ENCODE assay signal across 22 mouse cellular contexts in the genomic region with DNA sequence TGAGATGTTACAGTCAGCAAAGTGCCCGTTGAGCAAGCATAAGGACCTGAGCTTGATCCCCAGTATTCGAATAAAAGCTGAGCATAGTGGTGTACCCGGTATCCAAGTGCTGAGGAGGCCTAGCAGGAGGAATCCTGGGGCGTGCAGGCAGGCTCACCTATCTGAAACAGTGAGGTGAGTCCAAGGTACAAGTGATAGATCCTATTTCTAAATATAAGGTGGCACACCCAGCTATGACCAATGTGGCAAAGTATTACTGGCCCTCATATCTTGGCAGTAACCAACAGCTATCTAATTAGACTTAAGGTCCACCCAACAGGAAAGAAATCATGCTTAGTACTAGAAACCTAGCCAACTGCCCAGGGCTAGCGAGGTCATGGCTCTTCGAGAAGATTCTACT. TPM values are rescaled to one million over a fixed set of nuclear protein-coding genes. Genes with fewer than 3 reads are reported as not detected.
"Had no signal": no experiment of that assay in that cellular context is flagged by ENCODE, and none has a peak within 500 bp of the region (broad histone marks: within the 10 kb centered on the region; RNA-seq: fewer than 3 reads in every experiment).

No protein-coding gene starts in this region.

- H3K4me2 ChIP-seq: liver, embryonic 15.5 days; lung, embryonic 15.5 days; midbrain, embryonic 11.5 days; midbrain, embryonic 13.5 days; midbrain, embryonic 15.5 days; neural tube, embryonic 13.5 days; neural tube, embryonic 15.5 days had no signal

- H3K9ac ChIP-seq: liver, embryonic 15.5 days; liver, postnatal 0 days; lung, embryonic 15.5 days; midbrain, embryonic 13.5 days; midbrain, embryonic 15.5 days; neural tube, embryonic 13.5 days; neural tube, embryonic 15.5 days had no signal

- H3K27ac ChIP-seq: liver, embryonic 15.5 days; lung, embryonic 15.5 days; macrophage; midbrain, embryonic 13.5 days; midbrain, embryonic 15.5 days; neural tube, embryonic 13.5 days; neural tube, embryonic 15.5 days had no signal

- H3K4me1 ChIP-seq: liver, embryonic 15.5 days; lung, embryonic 15.5 days; megakaryocyte, embryonic 14.5 days; midbrain, embryonic 13.5 days; midbrain, embryonic 15.5 days; neural tube, embryonic 13.5 days; neural tube, embryonic 15.5 days had no signal

- DNase-seq: liver, postnatal 0 days; lung, adult 2 months; lung, postnatal 14 days; lung, postnatal 36 days; right cerebral cortex, postnatal 14 days; spleen, adult 18-20 months; thymus, adult 2 months; thymus, postnatal 25 days; thymus, postnatal 4 days had no signal

- ATAC-seq: liver, postnatal 0 days; lung, postnatal 0 days; midbrain, embryonic 13.5 days; midbrain, embryonic 15.5 days had no signal

- H3K9me3 ChIP-seq: liver, embryonic 15.5 days; lung, embryonic 15.5 days; megakaryocyte, embryonic 14.5 days; midbrain, embryonic 13.5 days; midbrain, embryonic 15.5 days; neural tube, embryonic 13.5 days; neural tube, embryonic 15.5 days had no signal

- H3K27me3 ChIP-seq: liver, embryonic 15.5 days; lung, embryonic 15.5 days; midbrain, embryonic 13.5 days; midbrain, embryonic 15.5 days; neural tube, embryonic 13.5 days; neural tube, embryonic 15.5 days had no signal

- H3K36me3 ChIP-seq: liver, embryonic 15.5 days; lung, embryonic 15.5 days; midbrain, embryonic 13.5 days; midbrain, embryonic 15.5 days; neural tube, embryonic 13.5 days; neural tube, embryonic 15.5 days had no signal

- H3K4me3 ChIP-seq: liver, embryonic 15.5 days; lung, embryonic 15.5 days; megakaryocyte, embryonic 14.5 days; midbrain, embryonic 13.5 days; midbrain, embryonic 15.5 days; myocyte; neural tube, embryonic 13.5 days; neural tube, embryonic 15.5 days had no signal

RNA-seq across cellular contexts. Expression of a gene that starts 6.4 kb away (rescaled TPM):
- polyA plus RNA-seq: midbrain, embryonic 11.5 days; midbrain, embryonic 13.5 days; midbrain, embryonic 15.5 days; myocyte; neural tube, embryonic 15.5 days; stomach, embryonic 14.5 days; testis, adult 2 months had no signal
